Mouse (Mus musculus) intestine, embryonic 14.5 days (tissue): ENCODE data around the gene Cklf. TPM values are rescaled to one million over a fixed set of nuclear protein-coding genes. Genes with fewer than 3 reads are reported as not detected.
"Not testable (repeated sequence)": the region's sequence is repeated elsewhere in the genome, so short reads cannot be mapped to it uniquely, and the experiment has no call there.

Source experiments
- ATAC-seq: fragments of 200-750 bp; cut with Nextera tagmentation; replicated peaks from 2 replicates; pipeline ENCODE4 v1.8.0; 2017; ENCODE audit warnings: low read depth, moderate number of reproducible peaks, moderate TSS enrichment, moderate library complexity; ENCODE audit not compliant: low FRiP score, low TSS enrichment
- DNase-seq: peaks from one replicate; pipeline ENCODE4 v3.0.0-alpha.2; 2018; ENCODE audit warnings: low spot score
- H3K27ac ChIP-seq: fragments of 300-500 bp; sonication (generic); 2 replicates; pipeline ENCODE4 v1.5.1; 2014; ENCODE audit warnings: low read depth, mild to moderate bottlenecking, control low read depth
- H3K27me3 ChIP-seq: fragments of 300-500 bp; sonication (generic); replicated peaks from 2 replicates; pipeline ENCODE4 v1.6.1; 2014; ENCODE audit warnings: low read length, control low read depth; ENCODE audit not compliant: control insufficient read depth, insufficient read depth
- H3K36me3 ChIP-seq: fragments of 300-500 bp; sonication (generic); 2 replicates; pipeline ENCODE4 v1.6.1; 2014; ENCODE audit warnings: low read length, control low read depth; ENCODE audit not compliant: control insufficient read depth, insufficient read depth
- H3K4me1 ChIP-seq: fragments of 300-500 bp; sonication (generic); replicated peaks from 2 replicates; pipeline ENCODE4 v1.6.1; 2014; ENCODE audit warnings: low read length, control low read depth, mixed read lengths; ENCODE audit not compliant: control insufficient read depth, insufficient read depth
- H3K4me2 ChIP-seq: fragments of 300-500 bp; sonication (generic); 2 replicates; pipeline ENCODE4 v1.6.1; 2014; ENCODE audit warnings: low read length
- H3K4me3 ChIP-seq: fragments of 300-500 bp; sonication (generic); 2 replicates; pipeline ENCODE4 v1.5.1; 2014; ENCODE audit warnings: low read depth, low read length, control low read depth, mixed read lengths
- H3K9ac ChIP-seq: fragments of 300-500 bp; sonication (generic); 2 replicates; pipeline ENCODE4 v1.6.1; 2014; ENCODE audit warnings: mild to moderate bottlenecking, low read length
- H3K9me3 ChIP-seq: fragments of 300-500 bp; sonication (generic); 2 replicates; pipeline ENCODE4 v1.6.1; 2016; ENCODE audit warnings: low read length, control low read depth; ENCODE audit not compliant: control insufficient read depth
- WGBS: fragments of 180-500 bp; shearing (Covaris S2); extraction: QIAGEN DNeasy Blood & Tissue Kit; methylation state at CpG from one replicate; pipeline ENCODE4 v1.1.7; 2014; 5-methylcytosine and 5-hydroxymethylcytosine counted together
- polyA plus RNA-seq: library from polyadenylated mRNA; unstranded; fragments of >200 nt; fragmentation: Nextera tagmentation; extraction: Ambion mirVana; gene quantifications from 2 replicates; pipeline ENCODE4 v1.2.1, GENCODE M21; 2014

The Cklf gene
- polyA plus RNA-seq, 1 experiment from 2014 or later = 48.6 TPM

GRCm38 (mm10) chr8:104247908-104248275, 2.8 kb upstream of the Cklf start:
- peak overlapping the region; percentile 82 for H3K4me2 ChIP-seq
- peaks cover 14% of the 10 kb centered on the region; the same call in 1 of the 2 replicates for H3K36me3 ChIP-seq
- no peak overlapping the region for H3K27ac ChIP-seq
- DNase-seq (no peak), ATAC-seq (no peak)
- H3K4me1 ChIP-seq = peaks cover 21% of the 10 kb centered on the region
- peak overlapping the region; percentile 73 for H3K9ac ChIP-seq
- no peaks in the 10 kb centered on the region for H3K27me3 ChIP-seq
- H3K4me3 ChIP-seq = peak overlapping the region; percentile 85
- 4% methylated on average over 11 of the region's 11 CpGs for WGBS
- no peaks in the 10 kb centered on the region for H3K9me3 ChIP-seq

GRCm38 (mm10) chr8:104248276-104248675, 2.4 kb upstream of the Cklf start, which contains the start of gene Tk2:
Tk2 (minus strand) TSS chr8:104248558.
- whole genome bisulfite sequencing = under 1% methylated on average over 23 of the region's 28 CpGs
- Histone ChIP-seq H3K9ac (peak within 1 kb of the TSS; percentile 73), H3K4me1 (peaks cover 21% of the 10 kb centered on the region), H3K36me3 (peaks cover 11% of the 10 kb centered on the region; the same call in 1 of the 2 replicates), H3K4me2 (peak within 1 kb of the TSS; percentile 82), H3K27me3 (no peaks in the 10 kb centered on the region), H3K27ac (no peak within 1 kb of the TSS), H3K4me3 (peak within 1 kb of the TSS; percentile 85), H3K9me3 (no peaks in the 10 kb centered on the region)
- ATAC-seq (peak; percentile 80), DNase-seq (peak; percentile 85)

DNA sequence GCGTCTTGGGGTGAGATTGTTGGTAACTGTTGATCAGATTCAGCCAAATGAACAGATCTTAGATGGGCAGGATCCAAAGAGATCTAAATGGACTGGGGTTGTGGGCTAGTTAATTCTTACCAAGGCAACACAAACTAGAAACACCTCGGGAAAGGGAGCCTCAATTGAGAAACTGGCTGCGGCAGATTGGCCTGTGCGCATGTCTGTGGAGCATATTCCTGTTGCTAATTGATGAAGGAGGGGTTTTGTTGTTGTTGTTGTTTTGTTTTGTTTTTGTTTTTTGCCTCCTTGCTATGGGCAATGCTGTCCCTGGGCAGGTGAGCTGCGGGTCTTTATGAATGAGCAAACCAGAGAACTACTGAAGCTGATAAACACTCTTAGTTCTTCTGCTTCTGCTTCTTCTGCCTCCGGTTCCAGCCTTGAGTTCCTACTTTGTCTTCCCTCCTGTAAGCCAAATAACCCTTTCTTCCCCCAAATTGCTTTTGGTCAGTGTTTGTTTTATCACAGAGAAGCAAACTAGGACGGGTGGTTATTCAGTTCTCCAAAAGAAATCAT, 1.1 kb upstream of the Cklf start:
- Histone ChIP-seq H3K4me2 (no peak overlapping the region), H3K27ac (no peak overlapping the region), H3K27me3 (no peaks in the 10 kb centered on the region), H3K4me1 (peaks cover 21% of the 10 kb centered on the region), H3K9me3 (no peaks in the 10 kb centered on the region), H3K36me3 (peaks cover 9% of the 10 kb centered on the region; the same call in 1 of the 2 replicates), H3K4me3 (no peak overlapping the region), H3K9ac (no peak overlapping the region)
- DNase-seq (no peak), ATAC-seq (no peak)
- WGBS = 83% methylated on average over 7 of the region's 7 CpGs

GRCm38 (mm10) chr8:104251461-104251860, 800 bp downstream of the Cklf start:
- H3K9me3 ChIP-seq = no peaks in the 10 kb centered on the region
- H3K27ac ChIP-seq = peak overlapping the region; percentile 87; the same call in 1 of the 2 replicates
- peak overlapping the region; percentile 66 for H3K4me2 ChIP-seq
- H3K4me1 ChIP-seq = peaks cover 21% of the 10 kb centered on the region
- H3K36me3 ChIP-seq = no peaks in the 10 kb centered on the region
- under 1% methylated on average over 7 of the region's 7 CpGs for WGBS
- H3K4me3 ChIP-seq = peak overlapping the region; percentile 75
- peak; percentile 41; the same call in 1 of the 2 replicates for ATAC-seq
- peak overlapping the region; percentile 75 for H3K9ac ChIP-seq
- peak; percentile 70 for DNase-seq
- H3K27me3 ChIP-seq = no peaks in the 10 kb centered on the region

DNA sequence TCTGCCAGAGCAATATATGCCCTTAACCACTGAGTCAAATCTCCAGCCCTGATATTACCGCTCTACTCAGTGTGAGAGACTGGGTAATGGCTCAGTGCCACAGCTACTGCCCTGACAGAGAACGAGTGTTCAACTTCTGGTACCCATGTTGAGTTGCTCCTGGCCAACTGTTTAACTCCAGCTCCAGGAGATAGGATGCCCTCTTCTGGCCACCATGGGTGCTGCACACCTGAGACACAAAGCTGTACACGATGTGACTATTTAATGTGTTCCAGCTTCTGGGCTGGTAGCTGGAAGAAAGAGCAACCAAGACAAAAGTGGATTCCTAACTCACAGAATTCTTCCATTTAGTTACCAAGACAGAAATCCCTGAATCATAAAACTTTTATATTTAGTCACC, 2.4 kb downstream of the Cklf start:
- Histone ChIP-seq H3K4me3 (no peak overlapping the region), H3K36me3 (peaks cover 8% of the 10 kb centered on the region), H3K9ac (no peak overlapping the region), H3K9me3 (0 out of 2 replicates have a peak, but pooled peaks cover under 1% of the 10 kb centered on the region), H3K27ac (no peak overlapping the region), H3K4me2 (no peak overlapping the region), H3K27me3 (no peaks in the 10 kb centered on the region), H3K4me1 (peaks cover 11% of the 10 kb centered on the region; the same call in 1 of the 2 replicates)
- WGBS = 91% methylated on average over 3 of the region's 3 CpGs
- ATAC-seq = no peak
- DNase-seq = no peak

DNA sequence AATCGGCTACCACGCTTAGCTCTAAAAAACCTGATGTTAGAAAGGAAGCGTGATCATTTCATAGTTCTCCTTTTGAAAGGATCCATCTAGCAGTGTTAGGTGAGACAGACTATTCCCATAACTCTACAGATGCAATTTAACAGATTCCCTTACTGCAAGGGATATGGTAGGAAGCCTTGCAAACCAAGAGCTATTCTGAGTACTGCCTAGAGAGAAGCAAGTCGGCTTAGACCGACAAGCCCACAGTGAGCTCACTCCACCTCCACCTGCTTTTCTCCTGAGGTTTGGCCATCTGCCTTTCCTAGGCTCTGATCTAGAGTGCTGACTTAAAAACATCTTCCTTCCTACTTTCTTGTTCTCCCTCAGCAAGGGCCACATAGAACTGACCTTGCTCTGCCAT, 11.1 kb downstream of the Cklf start:
- H3K27me3 ChIP-seq, H3K9ac ChIP-seq, H3K4me1 ChIP-seq, H3K27ac ChIP-seq, ATAC-seq, DNase-seq, H3K4me2 ChIP-seq, H3K4me3 ChIP-seq, H3K9me3 ChIP-seq: not testable (repeated sequence)
- 93% methylated on average over 5 of the region's 5 CpGs for WGBS
- H3K36me3 ChIP-seq = peaks cover 45% of the 10 kb centered on the region

GRCm38 (mm10) chr8:104264271-104264935, 13.7 kb downstream of the Cklf start:
- WGBS = 94% methylated on average over 22 of the region's 22 CpGs
- not testable (repeated sequence) for DNase-seq, H3K27me3 ChIP-seq, H3K9me3 ChIP-seq, H3K9ac ChIP-seq, H3K4me3 ChIP-seq, H3K4me2 ChIP-seq, H3K4me1 ChIP-seq, H3K27ac ChIP-seq, ATAC-seq
- H3K36me3 ChIP-seq = peaks cover 23% of the 10 kb centered on the region

- H3K9me3 ChIP-seq = no peaks in the 10 kb centered on the region
- no peak for DNase-seq
- no peak overlapping the region for H3K27ac ChIP-seq
Measured at GRCm38 (mm10) chr8:104268368-104268767, 17.7 kb downstream of the Cklf start.

More at GRCm38 (mm10) chr8:104268368-104268767, 17.7 kb downstream of the Cklf start:
- H3K36me3 ChIP-seq = peaks cover 10% of the 10 kb centered on the region; the same call in 1 of the 2 replicates
- no peak for ATAC-seq
- H3K4me3 ChIP-seq = no peak overlapping the region
- no peak overlapping the region for H3K9ac ChIP-seq
- H3K4me2 ChIP-seq = no peak overlapping the region
- no peaks in the 10 kb centered on the region for H3K27me3 ChIP-seq
- no peaks in the 10 kb centered on the region for H3K4me1 ChIP-seq
